In genomic region chr2:77268612-77269239, GRCm38 (mm10) we compare ENCODE assay signal across 11 mouse cellular contexts. TPM values are rescaled to one million over a fixed set of nuclear protein-coding genes. Genes with fewer than 3 reads are reported as not detected.
DNase-seq lines count a peak whose midpoint lies in the region; ATAC-seq and TF ChIP-seq lines count a peak whose summit lies in the region.
"Had no signal": no experiment of that assay in that cellular context is flagged by ENCODE, and none has a peak within 500 bp of the region (broad histone marks: within the 10 kb centered on the region; RNA-seq: fewer than 3 reads in every experiment).

No protein-coding gene starts in this region.

- no peak for TF ChIP-seq EP300 in heart, adult 2 months (IDR thresholded peaks at IDR 0.05; ENCODE audit: insufficient read depth, low read depth, low read length)
- TF ChIP-seq EP300 in stomach, postnatal 0 days (optimal IDR thresholded peaks at IDR 0.05), result no peak

- no peak for TF ChIP-seq CTCF in heart, adult 2 months (IDR thresholded peaks at IDR 0.05)
- TF ChIP-seq CTCF in stomach, postnatal 0 days (IDR thresholded peaks at IDR 0.05; ENCODE audit: low read depth), result no peak

- no peak for TF ChIP-seq POLR2A in heart, adult 2 months (IDR thresholded peaks at IDR 0.05; ENCODE audit: insufficient read depth, low read depth, low read length)

- peaks cover 1% of the 10 kb centered on the region for H3K79me2 ChIP-seq in heart, adult 2 months (replicated peaks; ENCODE audit: control insufficient read depth, insufficient read depth, low read length)

- H3K36me3 ChIP-seq in heart, adult 2 months (ENCODE audit: control insufficient read depth, insufficient read depth, low read length), result peaks cover 3% of the 10 kb centered on the region
- no peaks in the 10 kb centered on the region for H3K36me3 ChIP-seq in neural tube, embryonic 13.5 days
- no peaks in the 10 kb centered on the region for H3K36me3 ChIP-seq in stomach, postnatal 0 days (ENCODE audit: control insufficient read depth, insufficient read depth, low read length)
- H3K36me3 ChIP-seq: limb, embryonic 13.5 days; neural tube, embryonic 12.5 days had no signal

- peak overlapping the region; percentile 32; the same call in 1 of the 2 replicates for H3K27ac ChIP-seq in heart, adult 2 months
- 0 out of 2 replicates have a peak overlapping the region, but pooled peaks have one; percentile 14 for H3K27ac ChIP-seq in neural tube, embryonic 13.5 days (replicated peaks)
- H3K27ac ChIP-seq in stomach, postnatal 0 days (replicated peaks), result peak overlapping the region; percentile 69; the same call in 1 of the 2 replicates
- H3K27ac ChIP-seq: limb, embryonic 13.5 days; neural tube, embryonic 12.5 days had no signal

- ATAC-seq in neural tube, embryonic 13.5 days (ENCODE audit: low read depth), result no peak
- peak; percentile 84 for ATAC-seq in stomach, postnatal 0 days (ENCODE audit: low FRiP score, low TSS enrichment)

- H3K9me3 ChIP-seq in neural tube, embryonic 13.5 days, result no peaks in the 10 kb centered on the region
- no peaks in the 10 kb centered on the region for H3K9me3 ChIP-seq in stomach, postnatal 0 days (ENCODE audit: control insufficient read depth, low read length)
- H3K9me3 ChIP-seq: limb, embryonic 13.5 days; neural tube, embryonic 12.5 days had no signal

- H3K4me2 ChIP-seq in neural tube, embryonic 13.5 days, result no peak overlapping the region
- H3K4me2 ChIP-seq in stomach, postnatal 0 days (replicated peaks; ENCODE audit: low read depth), result no peak overlapping the region
- H3K4me2 ChIP-seq: limb, embryonic 13.5 days; neural tube, embryonic 12.5 days had no signal

- no peak for DNase-seq in heart, adult 2 months
- DNase-seq in heart, postnatal 36 days, result no peak
- no peak for DNase-seq in neural tube, embryonic 10.5 days (ENCODE audit: extremely low spot score, low spot score)
- DNase-seq in fibroblast of lung, adult 2 months (ENCODE audit: low read depth), result peak; percentile 55
- DNase-seq in stomach, postnatal 0 days (ENCODE audit: low spot score), result no peak
- DNase-seq in heart, adult 9 months (ENCODE audit: low spot score in 2 of 2), result no peak
- DNase-seq: heart, postnatal 10 days; lung, postnatal 10 days had no signal

- WGBS in heart, adult 2 months, result 66% methylated on average over 5 of the region's 5 CpGs
- 60% methylated on average over 5 of the region's 5 CpGs for WGBS in neural tube, embryonic 13.5 days
- WGBS in stomach, postnatal 0 days, result 52% methylated on average over 5 of the region's 5 CpGs

- no peaks in the 10 kb centered on the region for H3K27me3 ChIP-seq in heart, adult 2 months (ENCODE audit: control insufficient read depth, insufficient read depth, low read length)
- no peaks in the 10 kb centered on the region for H3K27me3 ChIP-seq in neural tube, embryonic 13.5 days
- no peaks in the 10 kb centered on the region for H3K27me3 ChIP-seq in stomach, postnatal 0 days (ENCODE audit: control insufficient read depth, insufficient read depth, low read length)
- H3K27me3 ChIP-seq: limb, embryonic 13.5 days; neural tube, embryonic 12.5 days had no signal

- H3K4me3 ChIP-seq in heart, adult 2 months, result no peak overlapping the region
- H3K4me3 ChIP-seq in neural tube, embryonic 13.5 days, result no peak overlapping the region
- H3K4me3 ChIP-seq in stomach, postnatal 0 days (ENCODE audit: low read depth, low read length), result no peak overlapping the region
- H3K4me3 ChIP-seq: limb, embryonic 13.5 days; neural tube, embryonic 12.5 days had no signal

- no peak overlapping the region for H3K9ac ChIP-seq in heart, adult 2 months (ENCODE audit: low read depth, low read length)
- H3K9ac ChIP-seq in neural tube, embryonic 13.5 days, result no peak overlapping the region
- H3K9ac ChIP-seq in stomach, postnatal 0 days (ENCODE audit: low read length), result peak overlapping the region; percentile 19; the same call in 1 of the 2 replicates
- H3K9ac ChIP-seq: limb, embryonic 13.5 days; neural tube, embryonic 12.5 days had no signal

- peaks cover 22% of the 10 kb centered on the region for H3K4me1 ChIP-seq in heart, adult 2 months (ENCODE audit: control insufficient read depth, insufficient read depth, low read length)
- peaks cover 32% of the 10 kb centered on the region for H3K4me1 ChIP-seq in neural tube, embryonic 13.5 days (replicated peaks)
- H3K4me1 ChIP-seq in stomach, postnatal 0 days (replicated peaks; ENCODE audit: control insufficient read depth, insufficient read depth), result peaks cover 6% of the 10 kb centered on the region

- intact Hi-C loops in heart, adult 2 months (cut with DNase I), result no loop called here
- intact Hi-C loops in heart, postnatal 36 days (cut with DNase I), result no loop called here

RNA-seq across cellular contexts. Expression of gene Sestd1, which starts 11.7 kb away (rescaled TPM):
- 10 to 100 TPM; 18.3 to 21.2 TPM for total RNA-seq in heart, adult 2 months (2021)
- polyA plus RNA-seq in heart, adult 2 months (2012; rRNA removed), result 9.0 and 14.6 TPM in 2 replicates
- total RNA-seq in heart, postnatal 36 days (2021), result 10 to 100 TPM; 20.8 to 22.4 TPM
- polyA plus RNA-seq in neural tube, embryonic 13.5 days (2015; fragmentation: Nextera tagmentation; extraction: Ambion mirVana), result 30.8 and 33.6 TPM in 2 replicates
- 7.5 and 7.6 TPM in 2 replicates for polyA plus RNA-seq in stomach, postnatal 0 days (2015; fragmentation: Nextera tagmentation; extraction: Ambion mirVana)

Comparison
In these comparisons a context has a peak if more than half of its experiments do, and no peak if none do; other contexts are left out.
1. H3K27ac ChIP-seq: peak in every context shown above with its lines; median percentile 69 in stomach, postnatal 0 days; 32 in heart, adult 2 months; 14 in neural tube, embryonic 13.5 days.